Mouse (Mus musculus): ENCODE results near the gene Cald1.

- TF ChIP-seq GATA1 (IDR thresholded peaks at IDR 0.05; ENCODE audit: low read length) (no peak), TAL1 (IDR thresholded peaks at IDR 0.05; ENCODE audit: low read length) (no peak)
These were observed 212.4 kb downstream of the Cald1 start for GRCm38 (mm10) chr6:34810651-34811050.

Measured in erythroblast, embryonic 14.5 days (primary cell).